Comparison of ENCODE assay signal across 8 mouse cellular contexts in the genomic region with DNA sequence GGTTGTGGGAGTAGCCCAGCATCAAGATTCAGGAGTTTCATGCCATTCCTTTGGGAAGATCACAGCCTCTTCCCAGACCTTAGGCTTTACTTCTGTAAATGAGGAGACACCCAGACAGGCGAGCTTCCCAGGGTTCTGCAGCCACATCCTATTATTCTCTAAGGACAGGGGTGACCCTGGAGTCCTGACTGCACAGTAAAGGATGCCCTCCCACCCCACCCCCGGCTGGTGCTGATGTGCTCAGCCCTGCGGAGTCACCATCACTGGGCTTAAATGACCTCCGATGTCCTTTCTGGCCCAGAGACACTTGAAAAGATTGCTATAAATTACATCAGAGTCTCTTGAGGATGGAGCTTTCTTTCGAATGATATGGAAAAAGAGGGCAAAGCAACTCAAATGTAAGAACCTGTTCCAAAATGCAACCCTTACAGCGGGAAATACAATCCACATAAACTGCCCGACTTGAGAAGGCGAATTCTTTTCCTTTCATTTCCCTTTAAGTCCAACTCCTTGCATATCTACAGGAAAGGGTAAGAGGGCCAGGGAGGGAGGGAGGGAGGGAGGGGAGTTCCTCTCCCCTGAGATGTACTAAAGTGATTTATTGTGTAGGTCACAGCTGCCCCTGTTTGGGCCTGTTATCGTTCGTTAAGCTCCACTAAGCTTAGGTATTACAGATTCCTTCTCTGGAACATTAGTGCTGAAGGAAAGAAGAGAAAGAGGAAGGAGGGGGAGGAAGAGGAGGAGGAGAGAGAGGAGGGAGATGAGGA. TPM values are rescaled to one million over a fixed set of nuclear protein-coding genes. Genes with fewer than 3 reads are reported as not detected.
A peak's percentile ranks its signal among the peaks of the same experiment; 100 is the strongest.
DNase-seq lines count a peak whose midpoint lies in the region; ATAC-seq and TF ChIP-seq lines count a peak whose summit lies in the region.

No protein-coding gene starts in this region.

- no peaks in the 10 kb centered on the region for H3K9me3 ChIP-seq in hindbrain, embryonic 11.5 days (ENCODE audit: control insufficient read depth, low read length)
- H3K9me3 ChIP-seq in hindbrain, postnatal 0 days (ENCODE audit: low read length) = no peaks in the 10 kb centered on the region
- H3K9me3 ChIP-seq in neural tube, embryonic 11.5 days (ENCODE audit: control insufficient read depth, low read length) = no peaks in the 10 kb centered on the region
- H3K9me3 ChIP-seq in intestine, embryonic 15.5 days = no peaks in the 10 kb centered on the region

- no peak overlapping the region for H3K27ac ChIP-seq in hindbrain, embryonic 11.5 days (ENCODE audit: low read depth, low read length)
- H3K27ac ChIP-seq in hindbrain, postnatal 0 days = no peak overlapping the region
- H3K27ac ChIP-seq in neural tube, embryonic 11.5 days (ENCODE audit: low read depth, low read length) = peak overlapping the region; percentile 41
- H3K27ac ChIP-seq in intestine, embryonic 15.5 days = no peak overlapping the region

- ATAC-seq in hindbrain, embryonic 11.5 days (ENCODE audit: low FRiP score) = peak; percentile 72
- no peak for ATAC-seq in hindbrain, postnatal 0 days
- ATAC-seq in neural tube, embryonic 11.5 days (ENCODE audit: insufficient read depth, low FRiP score, low TSS enrichment) = peak; percentile 76
- peak; percentile 38; the same call in 1 of the 2 replicates for ATAC-seq in intestine, embryonic 15.5 days

- no peaks in the 10 kb centered on the region for H3K4me1 ChIP-seq in hindbrain, embryonic 11.5 days (replicated peaks; ENCODE audit: control insufficient read depth, insufficient read depth, low read length)
- no peaks in the 10 kb centered on the region for H3K4me1 ChIP-seq in hindbrain, postnatal 0 days (ENCODE audit: insufficient read depth, low read length)
- peaks cover 16% of the 10 kb centered on the region for H3K4me1 ChIP-seq in neural tube, embryonic 11.5 days (ENCODE audit: control insufficient read depth, insufficient read depth, low read length)
- H3K4me1 ChIP-seq in intestine, embryonic 15.5 days (replicated peaks) = peaks cover 11% of the 10 kb centered on the region

- 20% methylated on average over 10 of the region's 10 CpGs for WGBS in hindbrain, embryonic 11.5 days
- WGBS in hindbrain, postnatal 0 days = 33% methylated on average over 10 of the region's 10 CpGs
- 8% methylated on average over 10 of the region's 10 CpGs for WGBS in neural tube, embryonic 11.5 days
- WGBS in intestine, embryonic 15.5 days = 24% methylated on average over 10 of the region's 10 CpGs

- no peak overlapping the region for H3K4me2 ChIP-seq in hindbrain, embryonic 11.5 days (replicated peaks; ENCODE audit: low read depth, low read length)
- no peak overlapping the region for H3K4me2 ChIP-seq in hindbrain, postnatal 0 days (ENCODE audit: low read depth, low read length)
- 0 out of 2 replicates have a peak overlapping the region, but pooled peaks have one; percentile 14 for H3K4me2 ChIP-seq in neural tube, embryonic 11.5 days (ENCODE audit: low read depth)
- 0 out of 2 replicates have a peak overlapping the region, but pooled peaks have one; percentile 24 for H3K4me2 ChIP-seq in intestine, embryonic 15.5 days (replicated peaks)

- no peak overlapping the region for H3K9ac ChIP-seq in hindbrain, embryonic 11.5 days (ENCODE audit: low read depth, low read length)
- no peak overlapping the region for H3K9ac ChIP-seq in hindbrain, postnatal 0 days (replicated peaks; ENCODE audit: low read length)
- no peak overlapping the region for H3K9ac ChIP-seq in neural tube, embryonic 11.5 days (ENCODE audit: low read length)
- no peak overlapping the region for H3K9ac ChIP-seq in intestine, embryonic 15.5 days

- DNase-seq in hindbrain, embryonic 11.5 days (ENCODE audit: low spot score) = peak; percentile 52
- DNase-seq in hindbrain, postnatal 0 days (ENCODE audit: low spot score) = no peak
- peak; percentile 48 for DNase-seq in neural tube, embryonic 11.5 days (ENCODE audit: low spot score)
- no peak for DNase-seq in neural tube, embryonic 10.5 days (ENCODE audit: extremely low spot score, low spot score)
- peak; percentile 59 for DNase-seq in retina, postnatal 1 day
- DNase-seq in ovary, postnatal 10 days (ENCODE audit: low spot score) = no peak
- no peak for DNase-seq in spleen, postnatal 4 days (ENCODE audit: low spot score in 2 of 2)

- H3K4me3 ChIP-seq in hindbrain, embryonic 11.5 days (ENCODE audit: low read depth, low read length) = no peak overlapping the region
- no peak overlapping the region for H3K4me3 ChIP-seq in hindbrain, postnatal 0 days (ENCODE audit: low read length)
- no peak overlapping the region for H3K4me3 ChIP-seq in neural tube, embryonic 11.5 days (ENCODE audit: low read depth, low read length)
- no peak overlapping the region for H3K4me3 ChIP-seq in intestine, embryonic 15.5 days (replicated peaks)

- H3K27me3 ChIP-seq in hindbrain, embryonic 11.5 days (ENCODE audit: control insufficient read depth, insufficient read depth, low read length) = peaks cover 15% of the 10 kb centered on the region; the same call in 1 of the 2 replicates
- no peaks in the 10 kb centered on the region for H3K27me3 ChIP-seq in hindbrain, postnatal 0 days (ENCODE audit: insufficient read depth, low read length)
- no peaks in the 10 kb centered on the region for H3K27me3 ChIP-seq in neural tube, embryonic 11.5 days (ENCODE audit: control insufficient read depth, insufficient read depth, low read length)
- H3K27me3 ChIP-seq in intestine, embryonic 15.5 days (replicated peaks) = no peaks in the 10 kb centered on the region

- H3K36me3 ChIP-seq in hindbrain, embryonic 11.5 days (ENCODE audit: control insufficient read depth, insufficient read depth, low read length) = no peaks in the 10 kb centered on the region
- H3K36me3 ChIP-seq in hindbrain, postnatal 0 days (ENCODE audit: insufficient read depth, low read length) = no peaks in the 10 kb centered on the region
- no peaks in the 10 kb centered on the region for H3K36me3 ChIP-seq in neural tube, embryonic 11.5 days (ENCODE audit: control insufficient read depth, insufficient read depth, low read length)
- H3K36me3 ChIP-seq in intestine, embryonic 15.5 days = no peaks in the 10 kb centered on the region

- TF ChIP-seq CTCF in hindbrain, postnatal 0 days (IDR thresholded peaks at IDR 0.05; ENCODE audit: low read depth) = no peak

RNA-seq across cellular contexts. Expression of a gene that starts 38.1 kb away (rescaled TPM):
- 28.8 and 32.9 TPM in 2 replicates for polyA plus RNA-seq in hindbrain, embryonic 11.5 days (2014; fragmentation: Nextera tagmentation; extraction: Ambion mirVana)
- 9.2 and 19.8 TPM in 2 replicates for total RNA-seq in hindbrain, postnatal 0 days (2014; rRNA removed)
- 10.6 and 12.5 TPM in 2 replicates for polyA plus RNA-seq in hindbrain, postnatal 0 days (2015; fragmentation: Nextera tagmentation; extraction: Ambion mirVana)
- 56.8 and 57.3 TPM in 2 replicates for polyA plus RNA-seq in neural tube, embryonic 11.5 days (2014; fragmentation: Nextera tagmentation; extraction: Ambion mirVana)
- polyA plus RNA-seq in intestine, embryonic 15.5 days (2015; fragmentation: Nextera tagmentation; extraction: Ambion mirVana) = 55.7 and 67.4 TPM in 2 replicates

Comparison
In these comparisons a context has a peak if more than half of its experiments do, and no peak if none do; other contexts are left out.
1. DNase-seq: peak in hindbrain, embryonic 11.5 days (single experiment), neural tube, embryonic 11.5 days (single experiment) and retina, postnatal 1 day (single experiment); none in hindbrain, postnatal 0 days (single experiment), neural tube, embryonic 10.5 days (single experiment), ovary, postnatal 10 days (single experiment) and spleen, postnatal 4 days (0 of 2).
2. H3K4me2 ChIP-seq: peak in neural tube, embryonic 11.5 days (single experiment) and intestine, embryonic 15.5 days (single experiment); none in hindbrain, embryonic 11.5 days (single experiment) and hindbrain, postnatal 0 days (single experiment).